32 mouse cellular contexts compared by ENCODE assay signal in the genomic region with DNA sequence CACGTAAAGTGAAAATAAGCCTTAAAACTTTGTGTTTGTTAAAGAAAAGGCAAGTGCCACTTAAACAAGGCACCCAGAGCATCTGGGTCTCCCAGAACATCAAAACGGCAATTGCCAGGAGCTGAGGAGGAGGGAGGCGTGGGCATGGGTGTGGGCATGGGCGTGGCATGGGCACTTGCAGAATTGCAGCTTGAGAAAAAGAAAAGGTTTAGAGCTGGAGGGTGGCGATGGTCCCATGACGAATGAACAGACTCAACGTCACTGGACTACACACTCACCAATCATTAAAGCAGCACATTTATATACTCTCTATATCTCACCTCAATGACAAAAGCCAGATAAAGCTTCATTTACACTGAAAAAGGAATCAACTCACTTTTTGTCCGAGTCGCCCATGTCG. TPM values are rescaled to one million over a fixed set of nuclear protein-coding genes. Genes with fewer than 3 reads are reported as not detected.
"Had no signal": no experiment of that assay in that cellular context is flagged by ENCODE, and none has a peak within 500 bp of the region (broad histone marks: within the 10 kb centered on the region; RNA-seq: fewer than 3 reads in every experiment).

No protein-coding gene starts in this region.

- H3K27ac ChIP-seq: heart, embryonic 10.5 days; hindbrain, embryonic 13.5 days; hindbrain, embryonic 15.5 days; hindbrain, postnatal 0 days; kidney, embryonic 15.5 days; kidney, postnatal 0 days; limb, embryonic 13.5 days; limb, embryonic 15.5 days; liver, embryonic 12.5 days; liver, embryonic 14.5 days had no signal

- DNase-seq: gastrocnemius, postnatal 25 days; heart, adult 18-20 months; heart, postnatal 10 days; heart, postnatal 36 days; kidney, adult 11 months; kidney, adult 2 months; kidney, adult 9 months; kidney, postnatal 14 days; kidney, postnatal 36 days; layer of hippocampus, adult 9-11 months; layer of hippocampus, postnatal 36 days; left cerebral cortex, postnatal 4 days had no signal

- H3K27me3 ChIP-seq: heart, embryonic 12.5 days; hindbrain, embryonic 13.5 days; hindbrain, embryonic 15.5 days; kidney, embryonic 15.5 days; limb, embryonic 13.5 days; limb, embryonic 15.5 days; liver, embryonic 12.5 days had no signal

- ATAC-seq: hindbrain, postnatal 0 days; intestine, embryonic 16.5 days; liver, embryonic 12.5 days had no signal

- H3K4me3 ChIP-seq: heart, embryonic 10.5 days; heart, embryonic 12.5 days; hindbrain, embryonic 13.5 days; hindbrain, embryonic 15.5 days; kidney, embryonic 15.5 days; limb, embryonic 13.5 days; limb, embryonic 15.5 days; liver, embryonic 12.5 days had no signal

RNA-seq across cellular contexts. Expression of a gene that starts 54.2 kb away (rescaled TPM):
- total RNA-seq: gastrocnemius, adult 8-10 months; gastrocnemius, postnatal 25 days; gastrocnemius, postnatal 4 days; granulocyte monocyte progenitor cell, adult 5-6 weeks; heart, adult 18-20 months; heart, postnatal 36 days; hematopoietic stem cell, adult 5-6 weeks; liver, adult 2 months had no signal
- polyA plus RNA-seq: hindbrain, embryonic 11.5 days; hindbrain, embryonic 13.5 days; intestine, embryonic 16.5 days; kidney, adult 2 months; kidney, embryonic 15.5 days; kidney, postnatal 0 days; large intestine, adult 2 months; limb, embryonic 11.5 days; liver, adult 2 months had no signal
